Mouse (Mus musculus) spleen, adult 2 months (tissue): ENCODE measurements around the gene Matk. TPM values are rescaled to one million over a fixed set of nuclear protein-coding genes. Genes with fewer than 3 reads are reported as not detected.

Experiments
- DNase-seq, 2 experiments: peaks; one replicate each; pipeline versions ENCODE4 v3.0.0 to v3.0.0-alpha.2; 2012 to 2021; ENCODE audit warnings: low spot score in 2 of 2, low read depth in 1 of 2
- H3K27ac ChIP-seq: fragments of 200-500 bp; 2 replicates; pipeline ENCODE4 v1.5.1; 2012; ENCODE audit warnings: low read length, inconsistent platforms; ENCODE audit not compliant: insufficient read depth
- H3K27me3 ChIP-seq: fragments of 200-500 bp; 2 replicates; pipeline ENCODE4 v1.6.1; 2012; ENCODE audit warnings: mild to moderate bottlenecking, moderate library complexity, low read length, inconsistent platforms; ENCODE audit not compliant: control insufficient read depth, insufficient read depth
- H3K36me3 ChIP-seq: fragments of 200-500 bp; 2 replicates; pipeline ENCODE4 v1.6.1; 2012; ENCODE audit warnings: mild to moderate bottlenecking, low read length, inconsistent platforms; ENCODE audit not compliant: control insufficient read depth, insufficient read depth
- H3K4me1 ChIP-seq: fragments of 200-500 bp; 2 replicates; pipeline ENCODE4 v1.6.1; 2011; ENCODE audit warnings: inconsistent platforms; ENCODE audit not compliant: control insufficient read depth, insufficient read depth, insufficient read length
- H3K4me3 ChIP-seq: fragments of 200-500 bp; 2 replicates; pipeline ENCODE4 v1.5.1; 2011; ENCODE audit warnings: mild to moderate bottlenecking, inconsistent platforms; ENCODE audit not compliant: insufficient read depth, insufficient read length; ENCODE audit errors: extremely low read depth
- CTCF ChIP-seq: fragments of 200-500 bp; IDR thresholded peaks from 2 replicates; pipeline ENCODE4 v1.5.1; 2011; ENCODE audit warnings: mild to moderate bottlenecking, inconsistent platforms; ENCODE audit not compliant: insufficient read depth, insufficient read length, insufficient replicate concordance; ENCODE audit errors: extremely low read depth
- POLR2A ChIP-seq: fragments of 200-500 bp; IDR thresholded peaks from 2 replicates; pipeline ENCODE4 v1.6.1; 2011; ENCODE audit warnings: low read depth, low read length, inconsistent platforms
- WGBS: fragments of 180-500 bp; shearing (Covaris S2); methylation state at CpG from one replicate; pipeline ENCODE4 v1.1.7; 2018; 5-methylcytosine and 5-hydroxymethylcytosine counted together
- polyA plus RNA-seq: library from polyadenylated mRNA; depleted of rRNA; stranded (reverse); fragments of >200 nt; gene quantifications from 2 replicates; pipeline ENCODE4 v1.2.3, GENCODE M21; 2012

The Matk gene
- polyA plus RNA-seq, 1 experiment = 22.5 TPM

GRCm38 (mm10) chr10:81302288-81302687 lies 49.6 kb downstream of the Matk start:
- TF ChIP-seq POLR2A = no peak
- Histone ChIP-seq H3K27ac (peak overlapping the region; percentile 34; the same call in 1 of the 2 replicates), H3K4me3 (no peak overlapping the region), H3K36me3 (peaks cover 9% of the 10 kb centered on the region), H3K4me1 (peaks cover 72% of the 10 kb centered on the region), H3K27me3 (no peaks in the 10 kb centered on the region)
- 76% methylated on average over 4 of the region's 4 CpGs for WGBS
- no peak for DNase-seq

- WGBS = 18% methylated on average over 14 of the region's 14 CpGs
- peak overlapping the region; percentile 11; the same call in 1 of the 2 replicates for H3K27ac ChIP-seq
- H3K4me3 ChIP-seq = no peak overlapping the region
- no peaks in the 10 kb centered on the region for H3K27me3 ChIP-seq
- no peak for DNase-seq
- no peak for TF ChIP-seq POLR2A
- no peak for TF ChIP-seq CTCF
- peaks cover 67% of the 10 kb centered on the region for H3K4me1 ChIP-seq
- peaks cover 15% of the 10 kb centered on the region for H3K36me3 ChIP-seq
Measured at GRCm38 (mm10) chr10:81302781-81303218, 50.1 kb downstream of the Matk start.

DNA sequence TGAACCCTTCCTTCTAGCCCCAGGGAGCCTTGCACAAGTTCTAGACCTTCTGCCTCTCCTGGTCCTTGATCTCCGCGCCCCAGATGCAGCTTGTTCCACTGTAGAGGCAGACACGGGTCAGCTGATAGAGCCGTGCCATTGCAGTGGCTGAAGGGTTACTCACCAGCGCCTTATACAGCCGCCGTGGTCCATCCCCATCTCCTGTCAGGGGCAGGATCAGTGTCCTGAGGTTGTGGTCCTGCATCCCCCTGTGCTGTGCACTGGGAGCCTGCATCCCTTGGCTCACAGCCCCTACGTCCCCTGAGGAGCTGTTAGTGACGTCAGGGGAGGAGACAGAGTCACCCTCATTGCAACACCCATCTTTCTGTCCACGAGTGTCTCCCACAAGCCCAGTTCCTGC lies 50.5 kb downstream of the Matk start:
- H3K36me3 ChIP-seq = peaks cover 18% of the 10 kb centered on the region
- no peak for DNase-seq
- 0 out of 2 replicates have a peak overlapping the region, but pooled peaks have one; percentile 11 for H3K27ac ChIP-seq
- no peak for TF ChIP-seq POLR2A
- no peak for TF ChIP-seq CTCF
- H3K4me1 ChIP-seq = peaks cover 62% of the 10 kb centered on the region
- 34% methylated on average over 10 of the region's 10 CpGs for WGBS
- no peaks in the 10 kb centered on the region for H3K27me3 ChIP-seq
- H3K4me3 ChIP-seq = no peak overlapping the region

DNA sequence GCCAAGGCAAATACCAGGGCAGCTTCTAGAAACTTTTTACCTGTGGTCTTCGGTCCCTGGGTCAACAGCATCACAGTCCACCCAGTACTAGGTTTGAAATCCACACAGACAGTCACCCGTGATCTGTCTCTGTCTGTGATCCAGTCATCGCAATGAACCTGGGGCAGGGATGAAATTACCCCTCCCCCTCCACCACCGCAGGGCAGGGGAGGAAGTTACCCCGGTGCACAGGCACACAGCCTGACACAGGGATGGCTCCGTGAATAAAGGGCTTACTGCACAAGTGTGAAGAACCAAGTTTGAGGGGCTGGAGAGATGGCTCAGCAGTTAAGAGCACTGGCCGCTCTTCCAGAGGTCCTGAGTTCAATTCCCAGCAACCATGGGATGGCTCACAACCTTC lies 51.0 kb downstream of the Matk start:
- Histone ChIP-seq H3K4me1 (peaks cover 57% of the 10 kb centered on the region), H3K4me3 (no peak overlapping the region), H3K36me3 (peaks cover 18% of the 10 kb centered on the region), H3K27ac (no peak overlapping the region), H3K27me3 (no peaks in the 10 kb centered on the region)
- DNase-seq = peak in 1 of 2 experiments; percentile 55
- 25% methylated on average over 7 of the region's 7 CpGs for WGBS
- TF ChIP-seq POLR2A = no peak
- TF ChIP-seq CTCF = no peak

DNA sequence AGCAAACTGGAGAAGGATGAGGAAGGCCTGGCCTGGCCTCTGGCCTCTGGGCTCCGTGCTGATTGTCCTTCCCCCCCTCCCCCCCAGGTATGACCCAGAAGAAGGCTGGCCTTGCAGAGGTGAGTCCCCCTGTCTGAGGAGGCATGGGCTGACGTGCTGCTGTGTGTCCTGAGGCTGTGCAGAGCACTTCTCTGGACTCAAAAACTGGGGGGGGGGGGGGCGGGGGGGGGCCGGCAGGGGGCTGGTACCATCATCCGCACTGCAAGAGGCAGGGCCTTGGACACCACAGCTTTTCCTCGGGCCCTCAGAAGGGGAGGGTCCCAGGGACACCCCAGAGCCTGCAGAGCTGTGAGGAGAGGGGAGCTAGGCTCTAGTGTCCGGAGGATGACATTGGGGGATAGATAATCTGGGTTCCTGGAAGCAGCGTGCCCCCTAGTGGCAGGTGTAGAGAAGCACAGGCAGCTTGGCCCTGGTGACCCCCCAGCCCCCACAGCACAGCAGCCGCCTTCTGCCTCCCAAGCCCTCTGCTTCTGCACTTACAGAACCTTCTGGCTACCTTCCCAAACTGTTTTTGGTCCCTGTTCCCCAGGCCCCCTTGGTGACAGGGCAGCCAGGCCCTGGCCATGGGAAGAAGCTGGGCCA lies 52.0 kb downstream of the Matk start:
- 24% methylated on average over 7 of the region's 9 CpGs for WGBS
- no peaks in the 10 kb centered on the region for H3K27me3 ChIP-seq
- peaks cover 51% of the 10 kb centered on the region for H3K4me1 ChIP-seq
- no peak overlapping the region for H3K4me3 ChIP-seq
- TF ChIP-seq POLR2A (no peak), CTCF (peak; percentile 92)
- DNase-seq = peak in 1 of 2 experiments; percentile 53
- H3K36me3 ChIP-seq = peaks cover 24% of the 10 kb centered on the region
- no peak overlapping the region for H3K27ac ChIP-seq

GRCm38 (mm10) chr10:81305663-81306062 lies 52.9 kb downstream of the Matk start:
- no peak overlapping the region for H3K4me3 ChIP-seq
- TF ChIP-seq POLR2A (no peak), CTCF (no peak)
- H3K27ac ChIP-seq = peak overlapping the region; percentile 2; the same call in 1 of the 2 replicates
- H3K4me1 ChIP-seq = peaks cover 41% of the 10 kb centered on the region
- no peaks in the 10 kb centered on the region for H3K27me3 ChIP-seq
- 91% methylated on average over 14 of the region's 14 CpGs for WGBS
- peaks cover 33% of the 10 kb centered on the region for H3K36me3 ChIP-seq
- DNase-seq = no peak

DNA sequence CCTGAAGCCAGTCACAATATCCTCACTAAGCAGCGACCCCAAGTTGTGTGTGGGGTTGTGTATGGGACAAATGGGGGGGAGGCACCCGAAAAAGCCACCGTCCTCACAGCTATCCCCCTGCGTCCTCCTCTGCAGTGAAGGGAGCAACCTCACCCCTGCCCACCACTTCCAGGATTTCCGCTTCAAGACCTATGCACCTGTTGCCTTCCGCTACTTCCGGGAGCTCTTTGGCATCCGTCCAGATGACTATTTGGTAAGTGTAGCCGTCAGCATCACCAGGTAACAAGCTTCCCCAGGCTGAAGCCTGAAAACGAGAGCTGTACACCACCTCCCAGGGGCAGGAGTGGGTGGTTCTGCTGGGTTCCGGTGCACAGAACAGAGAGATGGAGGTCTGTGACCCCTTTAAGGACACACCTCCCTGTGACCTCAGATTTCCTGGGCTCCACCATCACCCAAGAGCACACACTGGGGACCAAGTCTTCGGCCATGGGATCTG lies 53.5 kb downstream of the Matk start:
- TF ChIP-seq POLR2A (no peak), CTCF (no peak)
- WGBS = 85% methylated on average over 12 of the region's 12 CpGs
- Histone ChIP-seq H3K27me3 (no peaks in the 10 kb centered on the region), H3K27ac (peak overlapping the region; percentile 2; the same call in 1 of the 2 replicates), H3K4me3 (no peak overlapping the region), H3K36me3 (peaks cover 37% of the 10 kb centered on the region), H3K4me1 (peaks cover 36% of the 10 kb centered on the region)
- no peak for DNase-seq
